Mouse (Mus musculus) heart, embryonic 11.5 days (tissue): ENCODE results near the gene Anln. TPM values are rescaled to one million over a fixed set of nuclear protein-coding genes. Genes with fewer than 3 reads are reported as not detected.

Experiments
- ATAC-seq: fragments of 200-750 bp; cut with Nextera tagmentation; replicated peaks from 2 replicates; pipeline ENCODE4 v1.8.0; 2017; ENCODE audit warnings: moderate library complexity; ENCODE audit not compliant: insufficient number of reproducible peaks, low FRiP score, low TSS enrichment
- H3K27ac ChIP-seq: fragments of 300-500 bp; sonication (generic); 2 replicates; pipeline ENCODE4 v1.5.1; 2014; ENCODE audit warnings: mild to moderate bottlenecking, low read depth, low read length
- H3K27me3 ChIP-seq: fragments of 300-500 bp; sonication (generic); 2 replicates; pipeline ENCODE4 v1.6.1; 2014; ENCODE audit warnings: mild to moderate bottlenecking, low read length, mixed read lengths; ENCODE audit not compliant: control insufficient read depth, insufficient read depth
- H3K36me3 ChIP-seq: fragments of 300-500 bp; sonication (generic); 2 replicates; pipeline ENCODE4 v1.6.1; 2014; ENCODE audit warnings: mild to moderate bottlenecking, low read length, moderate library complexity, mixed read lengths; ENCODE audit not compliant: control insufficient read depth, insufficient read depth
- H3K4me1 ChIP-seq: fragments of 300-500 bp; sonication (generic); 2 replicates; pipeline ENCODE4 v1.6.1; 2014; ENCODE audit warnings: low read length; ENCODE audit not compliant: control insufficient read depth, insufficient read depth
- H3K4me2 ChIP-seq: fragments of 300-500 bp; sonication (generic); 2 replicates; pipeline ENCODE4 v1.6.1; 2014; ENCODE audit warnings: mild to moderate bottlenecking, moderate library complexity
- H3K4me3 ChIP-seq: fragments of 300-500 bp; sonication (generic); 2 replicates; pipeline ENCODE4 v1.5.1; 2014; ENCODE audit warnings: low read depth, low read length
- H3K9ac ChIP-seq: fragments of 300-500 bp; sonication (generic); 2 replicates; pipeline ENCODE4 v1.6.1; 2014; ENCODE audit warnings: mild to moderate bottlenecking, low read depth, low read length, moderate library complexity
- H3K9me3 ChIP-seq: fragments of 300-500 bp; sonication (generic); replicated peaks from 2 replicates; pipeline ENCODE4 v1.6.1; 2016; ENCODE audit warnings: low read length; ENCODE audit not compliant: control insufficient read depth
- WGBS: fragments of 180-500 bp; shearing (Covaris S2); extraction: QIAGEN DNeasy Blood & Tissue Kit; methylation state at CpG from one replicate; pipeline ENCODE4 v1.1.7; 2014; ENCODE audit not compliant: insufficient replicate concordance; 5-methylcytosine and 5-hydroxymethylcytosine counted together
- polyA plus RNA-seq: library from polyadenylated mRNA; unstranded; fragments of >200 nt; fragmentation: Nextera tagmentation; extraction: Ambion mirVana; gene quantifications from 2 replicates; pipeline ENCODE4 v1.2.1, GENCODE M21; 2014

Gene Anln
- polyA plus RNA-seq, 1 experiment from 2014 or later = 50.1 TPM

DNA sequence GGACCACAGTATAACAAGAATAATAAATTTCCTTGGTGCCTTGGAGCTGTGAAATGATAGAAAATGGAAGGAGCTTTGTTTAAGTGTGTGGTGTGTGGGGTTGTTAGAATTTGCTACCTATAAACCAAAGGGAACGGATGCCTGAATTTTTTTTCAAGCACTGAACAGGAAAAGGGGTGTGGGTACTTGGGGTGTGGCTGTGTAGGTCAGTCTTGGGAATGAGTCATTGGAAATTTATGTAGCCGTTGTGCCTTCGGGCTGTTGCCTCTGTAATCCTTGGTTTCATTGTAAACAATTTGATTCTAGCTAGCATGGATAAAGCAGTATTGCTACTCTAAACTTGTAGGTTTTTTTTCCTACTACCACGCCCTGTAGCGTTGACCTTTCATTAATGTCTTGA, 1.4 kb upstream of the Anln start:
- Histone ChIP-seq H3K27me3 (no peaks in the 10 kb centered on the region), H3K36me3 (no peaks in the 10 kb centered on the region), H3K9me3 (no peaks in the 10 kb centered on the region), H3K4me1 (peaks cover 17% of the 10 kb centered on the region), H3K4me3 (no peak overlapping the region), H3K9ac (no peak overlapping the region), H3K27ac (no peak overlapping the region), H3K4me2 (no peak overlapping the region)
- WGBS = 78% methylated on average over 5 of the region's 5 CpGs
- no peak for ATAC-seq

DNA sequence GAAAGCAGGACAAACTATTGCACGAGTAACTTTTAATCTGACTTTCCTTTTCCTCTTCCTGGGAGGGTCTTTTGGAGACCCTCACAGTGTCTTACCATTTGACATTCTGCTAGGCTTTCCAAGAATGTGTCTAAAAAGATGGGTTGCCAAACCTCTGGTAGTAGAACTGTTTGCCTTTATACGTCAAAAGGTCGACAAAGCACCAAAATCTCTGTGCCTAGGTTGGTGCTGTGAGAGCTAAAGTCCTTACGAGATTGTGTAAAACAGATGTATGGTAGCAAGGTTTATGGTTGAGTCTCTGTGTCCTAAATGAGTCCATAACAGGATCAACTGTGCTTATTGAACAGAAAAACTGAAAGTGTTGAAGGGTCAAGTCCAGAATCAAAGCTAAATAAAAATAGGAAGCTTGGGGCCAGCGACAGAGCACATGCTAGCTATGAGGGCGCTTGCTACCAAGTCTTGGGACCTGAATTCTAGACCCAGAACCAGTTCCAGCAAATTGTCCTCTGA, 803 bp upstream of the Anln start:
- no peak for ATAC-seq
- Histone ChIP-seq H3K27me3 (no peaks in the 10 kb centered on the region), H3K4me1 (peaks cover 17% of the 10 kb centered on the region), H3K27ac (peak overlapping the region; percentile 93), H3K4me2 (peak overlapping the region; percentile 87), H3K4me3 (peak overlapping the region; percentile 78), H3K9ac (peak overlapping the region; percentile 93), H3K9me3 (no peaks in the 10 kb centered on the region), H3K36me3 (no peaks in the 10 kb centered on the region)
- 65% methylated on average over 6 of the region's 6 CpGs for WGBS

DNA sequence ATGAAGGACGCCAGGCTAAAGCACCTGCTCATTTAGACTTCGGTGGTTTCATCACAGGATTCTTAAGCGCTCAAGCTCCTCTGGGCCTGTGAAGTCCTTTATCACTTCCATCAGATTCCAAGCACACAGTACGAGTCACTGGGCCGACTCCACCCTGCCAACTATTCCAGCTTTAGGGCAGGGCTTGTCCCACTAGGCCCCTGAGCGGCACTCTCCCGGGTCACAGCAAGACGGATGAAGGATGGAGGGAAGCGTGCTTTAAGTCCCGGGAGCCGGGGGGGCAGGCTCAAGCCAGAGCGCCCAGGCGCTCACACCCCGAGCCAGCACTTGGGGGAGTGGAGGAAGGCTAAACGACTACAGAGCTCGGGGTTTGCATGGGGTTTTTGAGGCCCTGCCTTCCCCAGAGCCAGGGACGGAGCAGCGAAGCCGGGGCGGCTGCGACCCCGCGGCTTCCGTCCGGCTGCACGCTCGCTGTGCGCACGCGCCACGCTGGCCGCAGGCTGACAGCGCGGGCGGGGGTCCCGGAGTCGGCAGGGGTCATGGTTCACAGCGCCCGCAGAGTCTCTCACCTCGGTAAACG, 497 bp downstream of the Anln start:
- ATAC-seq = peak; percentile 78
- Histone ChIP-seq H3K27me3 (no peaks in the 10 kb centered on the region), H3K36me3 (no peaks in the 10 kb centered on the region), H3K4me2 (peak overlapping the region; percentile 87), H3K9me3 (no peaks in the 10 kb centered on the region), H3K4me1 (peaks cover 17% of the 10 kb centered on the region), H3K9ac (peak overlapping the region; percentile 93), H3K4me3 (peak overlapping the region; percentile 78), H3K27ac (peak overlapping the region; percentile 93)
- 1% methylated on average over 41 of the region's 41 CpGs for WGBS

DNA sequence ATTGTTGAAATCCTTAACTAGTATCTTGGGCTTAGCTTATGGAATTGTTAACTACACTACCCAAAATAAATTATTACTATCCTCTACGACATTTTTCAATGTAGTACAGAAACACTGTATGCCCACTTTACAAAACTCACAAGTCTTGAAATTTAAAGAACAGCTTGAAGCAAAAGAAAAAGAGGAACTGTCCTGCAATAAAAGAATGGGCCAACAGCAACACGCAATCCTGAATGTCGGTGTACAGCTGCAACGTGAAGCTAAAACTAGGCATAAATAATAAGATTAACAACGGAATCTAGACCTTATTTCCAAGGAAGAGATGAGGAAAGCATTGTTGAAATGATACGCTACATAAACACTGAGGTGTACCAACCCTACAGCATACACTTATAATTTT, 1.1 kb downstream of the Anln start:
- no peak for ATAC-seq
- Histone ChIP-seq H3K4me2 (peak overlapping the region; percentile 87), H3K9me3 (no peaks in the 10 kb centered on the region), H3K27me3 (no peaks in the 10 kb centered on the region), H3K4me1 (peaks cover 17% of the 10 kb centered on the region), H3K36me3 (no peaks in the 10 kb centered on the region), H3K4me3 (peak overlapping the region; percentile 78), H3K27ac (peak overlapping the region; percentile 93), H3K9ac (peak overlapping the region; percentile 93)
- WGBS = 21% methylated on average over 6 of the region's 6 CpGs

DNA sequence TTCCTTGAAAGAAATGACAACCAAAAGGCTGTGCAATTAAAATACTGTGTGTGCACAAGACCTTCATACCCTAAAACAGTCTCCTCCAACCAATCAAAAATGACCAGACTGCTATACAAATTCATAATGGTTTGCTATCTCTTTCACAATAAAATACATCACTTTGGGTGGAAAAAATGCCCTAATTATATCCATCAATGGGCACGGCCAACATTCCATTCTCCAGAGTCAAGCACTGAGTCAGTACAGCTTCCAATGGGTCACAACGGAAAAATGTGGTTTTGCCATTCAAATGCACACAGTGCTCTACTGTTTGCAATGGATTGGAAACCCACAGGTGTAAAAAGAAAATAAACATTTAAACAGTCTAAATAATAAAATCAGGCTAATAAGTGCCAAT, 3.1 kb downstream of the Anln start:
- no peak overlapping the region for H3K4me2 ChIP-seq

DNA sequence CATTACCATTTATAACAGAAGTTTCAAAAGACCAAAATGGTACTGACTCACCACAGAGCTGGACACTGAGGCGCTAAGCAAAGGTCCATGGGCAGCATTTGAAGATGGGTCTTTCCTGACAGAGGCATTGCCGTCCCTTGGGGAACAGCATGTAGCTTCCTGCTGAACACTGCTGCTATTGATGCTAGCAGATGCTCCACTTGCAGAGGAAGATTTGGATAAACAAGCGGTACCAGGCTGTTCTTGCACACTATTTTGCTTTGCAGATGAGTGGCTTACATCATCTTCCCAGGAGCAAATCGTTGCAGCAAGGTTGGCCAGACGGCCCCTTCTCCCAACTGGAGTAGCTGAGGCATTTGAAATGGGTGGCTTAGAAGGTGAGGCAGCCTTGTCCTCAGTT, 12.9 kb downstream of the Anln start:
- WGBS = 89% methylated on average over 5 of the region's 5 CpGs
- Histone ChIP-seq H3K27ac (no peak overlapping the region), H3K9ac (no peak overlapping the region), H3K4me3 (no peak overlapping the region), H3K9me3 (0 out of 2 replicates have a peak, but pooled peaks cover 3% of the 10 kb centered on the region), H3K4me2 (no peak overlapping the region), H3K27me3 (no peaks in the 10 kb centered on the region), H3K4me1 (no peaks in the 10 kb centered on the region), H3K36me3 (peaks cover 63% of the 10 kb centered on the region)
- no peak for ATAC-seq

More for the DNA sequence above, 3.1 kb downstream of the Anln start:
- peaks cover 11% of the 10 kb centered on the region for H3K36me3 ChIP-seq
- peaks cover 17% of the 10 kb centered on the region for H3K4me1 ChIP-seq
- no peak overlapping the region for H3K9ac ChIP-seq
- H3K4me3 ChIP-seq = no peak overlapping the region
- no peak for ATAC-seq
- 69% methylated on average over 2 of the region's 2 CpGs for WGBS
- H3K27me3 ChIP-seq = no peaks in the 10 kb centered on the region
- no peaks in the 10 kb centered on the region for H3K9me3 ChIP-seq
- no peak overlapping the region for H3K27ac ChIP-seq

DNA sequence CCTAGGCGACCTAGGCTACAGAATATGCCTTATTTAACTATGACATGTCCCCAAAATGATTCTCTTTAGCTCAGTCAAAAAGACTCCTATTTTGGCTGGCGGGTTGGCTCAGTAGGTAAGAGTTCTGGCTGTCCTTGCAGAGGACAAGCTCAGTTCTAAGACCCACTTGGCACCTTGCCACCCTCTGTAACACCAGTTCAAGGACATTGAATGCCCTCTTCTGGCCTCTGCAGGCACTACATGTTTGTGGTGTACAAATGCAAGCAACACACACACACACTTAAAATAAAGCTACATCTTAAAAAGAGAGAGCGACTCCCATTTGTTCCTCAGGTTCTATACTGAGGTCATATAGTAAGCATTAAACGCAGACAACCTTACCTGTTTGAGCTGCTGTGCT, 16.2 kb downstream of the Anln start:
- H3K9ac ChIP-seq = no peak overlapping the region
- no peak overlapping the region for H3K4me2 ChIP-seq
- no peaks in the 10 kb centered on the region for H3K4me1 ChIP-seq
- H3K27me3 ChIP-seq = no peaks in the 10 kb centered on the region
- no peak overlapping the region for H3K27ac ChIP-seq
- peaks cover 53% of the 10 kb centered on the region for H3K36me3 ChIP-seq
- 95% methylated on average over 4 of the region's 4 CpGs for WGBS
- no peak for ATAC-seq
- H3K9me3 ChIP-seq = no peaks in the 10 kb centered on the region
- H3K4me3 ChIP-seq = no peak overlapping the region

DNA sequence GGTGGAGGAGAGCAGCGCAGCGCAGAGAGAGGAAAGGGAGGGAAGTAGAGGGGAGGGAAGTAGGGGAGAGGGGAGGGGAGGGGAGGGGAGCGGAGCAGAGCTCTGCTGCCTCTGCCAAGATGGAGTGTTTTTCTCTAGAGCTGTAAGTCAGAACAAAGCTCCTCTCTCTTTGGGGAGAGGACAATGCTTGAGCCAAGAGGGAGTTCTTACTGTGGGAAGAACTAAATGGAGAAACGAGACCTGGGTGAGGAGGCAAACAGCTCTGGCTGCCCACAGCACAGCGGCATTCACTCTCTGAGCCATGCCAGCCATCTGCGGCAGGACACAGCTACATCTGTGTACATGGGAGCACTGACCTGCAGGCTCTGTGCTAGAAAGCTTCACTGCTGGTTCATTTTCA, 21.0 kb downstream of the Anln start:
- H3K9ac ChIP-seq = no peak overlapping the region
- no peaks in the 10 kb centered on the region for H3K27me3 ChIP-seq
- H3K9me3 ChIP-seq = no peaks in the 10 kb centered on the region
- WGBS = 80% methylated on average over 6 of the region's 6 CpGs
- H3K36me3 ChIP-seq = peaks cover 36% of the 10 kb centered on the region
- H3K27ac ChIP-seq = no peak overlapping the region
- H3K4me1 ChIP-seq = no peaks in the 10 kb centered on the region
- no peak overlapping the region for H3K4me3 ChIP-seq
- no peak overlapping the region for H3K4me2 ChIP-seq
- no peak for ATAC-seq

DNA sequence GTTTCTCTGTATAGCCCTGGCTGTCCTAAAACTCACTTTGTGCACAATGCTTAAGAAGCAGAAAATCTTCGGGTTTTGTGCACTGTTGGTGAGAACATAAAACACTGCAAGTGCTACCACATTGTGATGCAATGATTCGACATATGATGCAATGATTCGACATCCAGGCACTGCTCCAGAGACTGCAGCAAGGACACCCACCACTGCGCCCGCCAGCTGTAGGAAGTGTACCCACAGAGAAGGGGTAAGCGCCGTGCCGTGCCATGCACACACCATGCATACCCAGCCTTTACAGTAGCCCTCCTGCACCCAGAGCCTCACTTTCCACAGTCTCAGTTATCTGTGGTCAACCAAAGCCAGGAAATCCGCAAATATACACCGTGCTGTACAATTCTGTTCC, 22.4 kb downstream of the Anln start:
- no peaks in the 10 kb centered on the region for H3K27me3 ChIP-seq
- no peak overlapping the region for H3K4me2 ChIP-seq

More for the DNA sequence above, 22.4 kb downstream of the Anln start:
- Histone ChIP-seq H3K4me3 (no peak overlapping the region), H3K27ac (no peak overlapping the region), H3K36me3 (peaks cover 31% of the 10 kb centered on the region), H3K9ac (no peak overlapping the region), H3K4me1 (no peaks in the 10 kb centered on the region), H3K9me3 (no peaks in the 10 kb centered on the region)
- no peak for ATAC-seq
- WGBS = 96% methylated on average over 10 of the region's 10 CpGs
